Mouse (Mus musculus) bone marrow, adult 2 months (tissue): ENCODE measurements around the gene Malsu1.

ENCODE experiments used
- CTCF ChIP-seq: fragments of 200-500 bp; IDR thresholded peaks from 2 replicates; pipeline ENCODE4 v1.5.1; 2011; ENCODE audit warnings: low read length, control low read depth; ENCODE audit not compliant: control insufficient read depth, insufficient read depth
- POLR2A ChIP-seq: fragments of 200-500 bp; IDR thresholded peaks from 2 replicates; pipeline ENCODE4 v1.6.1; 2011; ENCODE audit warnings: low read depth, mild to moderate bottlenecking, control low read depth, low read length, borderline replicate concordance; ENCODE audit not compliant: control insufficient read depth

DNA sequence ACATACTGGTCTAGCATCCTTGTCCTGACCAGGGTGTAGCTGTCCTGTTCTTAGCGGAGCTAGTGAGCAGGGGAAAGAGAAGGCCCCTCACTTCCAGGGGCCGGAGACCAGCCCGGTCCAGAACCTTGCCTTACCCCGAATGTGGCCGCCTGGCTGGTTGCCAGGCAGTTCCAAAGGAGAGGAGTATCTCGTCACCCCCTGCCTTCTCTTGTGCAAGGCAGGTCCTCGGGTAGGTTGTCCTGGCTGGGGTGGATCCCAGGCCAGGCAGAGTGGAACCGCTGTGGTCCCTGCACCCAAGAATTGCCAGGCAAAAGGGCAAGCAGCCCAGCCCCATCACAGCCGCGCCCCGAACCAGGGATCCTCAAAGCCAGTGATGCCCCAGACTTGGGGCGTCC is 36.3 kb upstream of the Malsu1 start:
- TF ChIP-seq CTCF (no peak), POLR2A (no peak)
